Mouse (Mus musculus): ENCODE results near the gene Cab39. TPM values are rescaled to one million over a fixed set of nuclear protein-coding genes. Genes with fewer than 3 reads are reported as not detected.
A peak's percentile ranks its signal among the peaks of the same experiment; 100 is the strongest.

The Cab39 gene
- 68.3 and 69.7 TPM in 2 replicates for polyA plus RNA-seq (2016; fragmentation: Nextera tagmentation; extraction: Ambion mirVana)

- Histone ChIP-seq H3K9ac (peak within 1 kb of the TSS; percentile 97), H3K27ac (peak within 1 kb of the TSS; percentile 97), H3K4me1 (peaks cover 15% of the 10 kb centered on the region), H3K4me2 (peak within 1 kb of the TSS; percentile 71), H3K36me3 (replicated peaks) (no peaks in the 10 kb centered on the region), H3K4me3 (replicated peaks) (peak within 1 kb of the TSS; percentile 97), H3K9me3 (no peaks in the 10 kb centered on the region), H3K27me3 (no peaks in the 10 kb centered on the region)
- peak; percentile 94 for ATAC-seq (ENCODE audit: low FRiP score)
- under 1% methylated on average over 93 of the region's 118 CpGs for WGBS
These were observed at the start of gene Cab39 for GRCm38 (mm10) chr1:85793208-85794105. Gene Cab39 (plus strand): TSS chr1:85793441.

- no peaks in the 10 kb centered on the region for H3K27me3 ChIP-seq
- no peak overlapping the region for H3K9ac ChIP-seq
- no peaks in the 10 kb centered on the region for H3K36me3 ChIP-seq (replicated peaks)
These were observed 48.7 kb upstream of the Cab39 start for GRCm38 (mm10) chr1:85744539-85744938.

GRCm38 (mm10) chr1:85746511-85746910 is 46.7 kb upstream of the Cab39 start:
- ATAC-seq (ENCODE audit: low FRiP score) = no peak
- Histone ChIP-seq H3K4me2 (no peak overlapping the region), H3K27ac (no peak overlapping the region), H3K4me3 (replicated peaks) (no peak overlapping the region), H3K36me3 (replicated peaks) (no peaks in the 10 kb centered on the region), H3K27me3 (no peaks in the 10 kb centered on the region), H3K9ac (no peak overlapping the region), H3K4me1 (peaks cover 16% of the 10 kb centered on the region; the same call in 1 of the 2 replicates), H3K9me3 (no peaks in the 10 kb centered on the region)
- 90% methylated on average over 5 of the region's 5 CpGs for WGBS

More at GRCm38 (mm10) chr1:85744539-85744938, 48.7 kb upstream of the Cab39 start:
- Histone ChIP-seq H3K27ac (no peak overlapping the region), H3K4me1 (peaks cover 13% of the 10 kb centered on the region; the same call in 1 of the 2 replicates), H3K4me2 (no peak overlapping the region), H3K9me3 (no peaks in the 10 kb centered on the region), H3K4me3 (replicated peaks) (no peak overlapping the region)
- ATAC-seq (ENCODE audit: low FRiP score) = no peak
- 85% methylated on average over 3 of the region's 3 CpGs for WGBS

- Histone ChIP-seq H3K4me1 (peaks cover 7% of the 10 kb centered on the region; the same call in 1 of the 2 replicates), H3K4me2 (no peak overlapping the region), H3K9me3 (no peaks in the 10 kb centered on the region), H3K27ac (no peak overlapping the region), H3K36me3 (replicated peaks) (no peaks in the 10 kb centered on the region), H3K27me3 (no peaks in the 10 kb centered on the region), H3K9ac (no peak overlapping the region), H3K4me3 (replicated peaks) (no peak overlapping the region)
- 71% methylated on average over 2 of the region's 2 CpGs for WGBS
- ATAC-seq (ENCODE audit: low FRiP score) = no peak
These were observed 43.4 kb upstream of the Cab39 start for GRCm38 (mm10) chr1:85749829-85750228.

GRCm38 (mm10) chr1:85750650-85751049 is 42.6 kb upstream of the Cab39 start:
- ATAC-seq (ENCODE audit: low FRiP score) = no peak
- no peak overlapping the region for H3K27ac ChIP-seq
- 94% methylated on average over 4 of the region's 4 CpGs for WGBS

GRCm38 (mm10) chr1:85751494-85751893 is 41.7 kb upstream of the Cab39 start:
- no peak overlapping the region for H3K4me2 ChIP-seq
- ATAC-seq (ENCODE audit: low FRiP score) = 0 out of 2 replicates have a peak, but pooled peaks have one; percentile 14

More at GRCm38 (mm10) chr1:85750650-85751049, 42.6 kb upstream of the Cab39 start:
- Histone ChIP-seq H3K9me3 (no peaks in the 10 kb centered on the region), H3K36me3 (replicated peaks) (no peaks in the 10 kb centered on the region), H3K27me3 (no peaks in the 10 kb centered on the region), H3K4me1 (peaks cover 7% of the 10 kb centered on the region; the same call in 1 of the 2 replicates), H3K4me2 (no peak overlapping the region), H3K4me3 (replicated peaks) (no peak overlapping the region), H3K9ac (no peak overlapping the region)

GRCm38 (mm10) chr1:85751932-85752680 is 41.1 kb upstream of the Cab39 start:
- H3K27me3 ChIP-seq = no peaks in the 10 kb centered on the region
- H3K4me1 ChIP-seq = peaks cover 7% of the 10 kb centered on the region; the same call in 1 of the 2 replicates
- H3K4me2 ChIP-seq = no peak overlapping the region
- WGBS = 77% methylated on average over 11 of the region's 11 CpGs
- H3K27ac ChIP-seq = no peak overlapping the region
- no peaks in the 10 kb centered on the region for H3K9me3 ChIP-seq
- H3K9ac ChIP-seq = no peak overlapping the region
- no peak overlapping the region for H3K4me3 ChIP-seq (replicated peaks)
- no peaks in the 10 kb centered on the region for H3K36me3 ChIP-seq (replicated peaks)
- no peak for ATAC-seq (ENCODE audit: low FRiP score)

More at GRCm38 (mm10) chr1:85751494-85751893, 41.7 kb upstream of the Cab39 start:
- Histone ChIP-seq H3K4me1 (peaks cover 7% of the 10 kb centered on the region; the same call in 1 of the 2 replicates), H3K36me3 (replicated peaks) (no peaks in the 10 kb centered on the region), H3K9ac (no peak overlapping the region), H3K27ac (no peak overlapping the region), H3K4me3 (replicated peaks) (no peak overlapping the region), H3K9me3 (no peaks in the 10 kb centered on the region), H3K27me3 (no peaks in the 10 kb centered on the region)
- 61% methylated on average over 6 of the region's 6 CpGs for WGBS

- Histone ChIP-seq H3K36me3 (replicated peaks) (no peaks in the 10 kb centered on the region), H3K4me1 (peaks cover 7% of the 10 kb centered on the region), H3K4me3 (replicated peaks) (no peak overlapping the region), H3K27ac (no peak overlapping the region), H3K4me2 (no peak overlapping the region), H3K9me3 (no peaks in the 10 kb centered on the region), H3K9ac (no peak overlapping the region), H3K27me3 (no peaks in the 10 kb centered on the region)
- WGBS = 88% methylated on average over 6 of the region's 6 CpGs
- no peak for ATAC-seq (ENCODE audit: low FRiP score)
These were observed 35.6 kb upstream of the Cab39 start for GRCm38 (mm10) chr1:85757531-85758230.

- Histone ChIP-seq H3K9me3 (no peaks in the 10 kb centered on the region), H3K36me3 (replicated peaks) (no peaks in the 10 kb centered on the region), H3K9ac (no peak overlapping the region), H3K4me2 (peak overlapping the region; percentile 9), H3K27me3 (no peaks in the 10 kb centered on the region), H3K4me3 (replicated peaks) (no peak overlapping the region), H3K27ac (no peak overlapping the region), H3K4me1 (peaks cover 7% of the 10 kb centered on the region)
- 26% methylated on average over 14 of the region's 14 CpGs for WGBS
- ATAC-seq (ENCODE audit: low FRiP score) = peak; percentile 63; the same call in 1 of the 2 replicates
These were observed 34.8 kb upstream of the Cab39 start for GRCm38 (mm10) chr1:85758231-85758968.

GRCm38 (mm10) chr1:85758969-85759293 is 34.3 kb upstream of the Cab39 start:
- Histone ChIP-seq H3K4me1 (peaks cover 7% of the 10 kb centered on the region), H3K4me3 (replicated peaks) (no peak overlapping the region), H3K4me2 (no peak overlapping the region), H3K27ac (no peak overlapping the region), H3K27me3 (no peaks in the 10 kb centered on the region), H3K9me3 (no peaks in the 10 kb centered on the region), H3K36me3 (replicated peaks) (no peaks in the 10 kb centered on the region), H3K9ac (no peak overlapping the region)
- 13% methylated on average over 1 of the region's 1 CpGs for WGBS
- no peak for ATAC-seq (ENCODE audit: low FRiP score)

- Histone ChIP-seq H3K27ac (no peak overlapping the region), H3K9ac (no peak overlapping the region), H3K9me3 (no peaks in the 10 kb centered on the region), H3K4me2 (no peak overlapping the region), H3K36me3 (replicated peaks) (no peaks in the 10 kb centered on the region), H3K4me3 (replicated peaks) (no peak overlapping the region), H3K4me1 (peaks cover 7% of the 10 kb centered on the region), H3K27me3 (no peaks in the 10 kb centered on the region)
- WGBS = 87% methylated on average over 4 of the region's 4 CpGs
- ATAC-seq (ENCODE audit: low FRiP score) = no peak
These were observed 31.6 kb upstream of the Cab39 start for GRCm38 (mm10) chr1:85761665-85762064.

Measured in forebrain, embryonic 12.5 days (tissue).